Mouse (Mus musculus) olfactory bulb, adult 2 months (tissue): ENCODE data around the gene Ttc12.

Experiments used
- CTCF ChIP-seq: fragments of 200-500 bp; IDR thresholded peaks from 2 replicates; pipeline ENCODE4 v1.5.1; 2012; ENCODE audit warnings: low read depth, mild to moderate bottlenecking, low read length, moderate library complexity; ENCODE audit not compliant: insufficient read depth
- POLR2A ChIP-seq: fragments of 200-500 bp; IDR thresholded peaks from 2 replicates; pipeline ENCODE4 v1.6.1; 2012; ENCODE audit warnings: mild to moderate bottlenecking, low read depth, low read length, moderate library complexity; ENCODE audit not compliant: insufficient read depth

DNA sequence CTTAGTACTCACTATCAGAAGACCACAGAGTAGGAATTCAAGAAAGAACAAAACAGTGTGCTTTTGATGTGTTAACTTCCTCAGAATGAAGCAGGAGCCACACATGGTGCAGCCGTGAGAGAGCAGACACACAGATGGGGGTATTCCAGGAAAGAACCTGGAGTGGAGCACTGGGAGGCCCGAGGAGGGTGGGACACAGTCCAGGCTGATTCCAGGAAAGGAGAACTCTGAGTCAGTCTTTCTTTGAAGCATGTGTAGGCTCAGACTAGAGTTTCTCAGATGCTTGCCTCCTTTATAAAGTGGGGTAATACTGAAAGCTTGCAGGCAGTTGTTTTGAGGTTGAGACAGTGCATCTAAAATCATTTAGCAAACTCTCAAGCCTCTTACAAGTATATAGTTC lies 93.8 kb downstream of the Ttc12 start:
- no peak for TF ChIP-seq CTCF
- TF ChIP-seq POLR2A, result no peak
